Mouse (Mus musculus) gastrocnemius, postnatal 14 days (tissue): ENCODE data around the gene Hsd17b6. TPM values are rescaled to one million over a fixed set of nuclear protein-coding genes. Genes with fewer than 3 reads are reported as not detected.
"Not testable (repeated sequence)": the region's sequence is repeated elsewhere in the genome, so short reads cannot be mapped to it uniquely, and the experiment has no call there.

Experiments used
- DNase-seq: peaks from one replicate; pipeline ENCODE4 v3.0.0; 2021; ENCODE audit warnings: mixed read lengths
- intact Hi-C: fragments of 180-260 bp; cut with DNase I; formaldehyde crosslinking; loops from one replicate; pipeline ENCODE4 v1.15.1; 2025; ENCODE audit warnings: low total_unique reads
- long read RNA-seq, 2 experiments: library from polyadenylated mRNA; stranded (forward); transcript quantifications; one replicate each; pipeline ENCODE4 v2.0.0; 2021
- total RNA-seq, 2 experiments: library from RNA; stranded (reverse); gene quantifications; 2 replicates each; pipeline ENCODE4 v1.2.3; 2021

The Hsd17b6 gene
- total RNA-seq: not detected
- long read RNA-seq, experiment 1: 0 reads
- long read RNA-seq, experiment 2: 0 reads

DNA sequence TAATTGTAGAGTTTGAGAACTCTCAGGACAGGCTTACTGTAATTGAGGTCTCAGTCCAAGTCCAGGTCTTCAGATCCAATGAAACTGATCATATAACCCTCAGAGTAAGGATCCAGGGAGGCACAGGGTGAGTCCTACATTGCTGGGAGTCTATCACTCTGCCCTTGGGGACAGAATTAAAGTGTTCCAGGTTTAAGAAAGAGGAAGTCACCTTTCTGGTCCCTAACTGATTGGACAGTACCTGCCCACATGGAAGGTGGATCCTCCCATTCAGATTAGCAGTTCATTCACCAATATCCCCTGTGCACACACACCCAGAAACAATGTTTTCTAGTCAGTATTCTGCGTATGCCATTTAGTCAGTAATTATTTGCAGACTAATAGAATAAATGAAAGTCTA lies at the start of gene Hsd17b6:
Gene Hsd17b6, minus strand, starts transcription at position 166 of the 400 bp plus-strand sequence.
- DNase-seq: no peak
- intact Hi-C loops: loop anchor here (2.0 kb wide), 1 partner anchor 51 kb away; no protein-coding TSS in a partner anchor

DNA sequence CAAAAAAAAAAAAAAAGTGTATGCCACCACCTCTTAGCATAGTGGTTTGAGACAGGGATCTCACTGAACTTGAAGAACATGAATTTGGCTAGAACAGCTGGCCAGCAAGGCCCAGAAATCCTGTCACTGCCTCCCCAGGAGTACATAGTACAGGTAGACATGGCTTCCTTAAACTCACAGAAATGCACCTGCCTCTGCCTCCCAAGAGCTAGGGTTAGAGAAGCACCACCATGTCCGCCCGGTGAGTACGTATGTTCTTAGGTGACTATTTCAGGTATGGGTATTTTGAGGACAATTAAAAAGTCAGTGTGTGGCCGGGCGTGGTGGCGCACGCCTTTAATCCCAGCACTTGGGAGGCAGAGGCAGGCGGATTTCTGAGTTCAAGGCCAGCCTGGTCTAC lies 45.6 kb upstream of the Hsd17b6 start:
- intact Hi-C loops: no loop called here
- DNase-seq: no peak

DNA sequence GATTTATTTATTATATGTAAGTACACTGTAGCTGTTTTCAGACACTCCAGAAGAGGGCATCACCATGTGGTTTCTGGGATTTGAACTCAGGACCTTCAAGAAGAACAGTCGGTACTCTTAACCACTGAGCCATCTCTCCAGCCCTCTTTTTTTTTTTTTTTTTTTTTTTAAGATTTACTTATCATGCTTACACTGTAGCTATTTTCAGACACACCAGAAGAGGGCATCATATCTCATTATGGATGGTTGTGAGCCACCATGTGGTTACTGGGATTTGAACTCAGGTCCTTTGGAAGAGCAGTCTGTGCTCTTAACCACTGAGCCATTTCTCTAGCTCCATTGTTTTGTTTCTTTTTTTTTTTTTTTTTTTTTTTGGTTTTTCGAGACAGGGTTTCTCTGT lies 44.7 kb upstream of the Hsd17b6 start:
- DNase-seq, intact Hi-C loops: not testable (repeated sequence)

DNA sequence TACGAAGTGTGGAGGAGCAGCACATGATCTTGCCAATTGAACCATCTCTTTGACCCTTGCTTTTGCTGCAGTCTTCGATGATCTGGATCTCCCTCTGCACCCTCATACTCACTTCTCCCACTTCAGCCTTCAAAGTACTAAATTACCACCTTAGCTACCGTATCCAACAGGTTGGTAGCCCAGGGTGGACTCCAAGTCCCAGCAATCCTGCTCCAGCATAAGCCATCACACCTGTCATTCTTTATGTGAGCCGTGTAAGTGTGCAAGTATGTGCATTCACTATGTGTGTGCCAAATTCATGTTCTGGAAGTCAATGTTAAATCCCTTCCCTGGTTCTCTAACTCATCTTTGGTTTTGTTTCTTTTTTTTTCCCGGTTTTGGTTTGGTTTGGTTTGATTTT lies 44.2 kb upstream of the Hsd17b6 start:
- DNase-seq: no peak
- intact Hi-C loops: no loop called here

DNA sequence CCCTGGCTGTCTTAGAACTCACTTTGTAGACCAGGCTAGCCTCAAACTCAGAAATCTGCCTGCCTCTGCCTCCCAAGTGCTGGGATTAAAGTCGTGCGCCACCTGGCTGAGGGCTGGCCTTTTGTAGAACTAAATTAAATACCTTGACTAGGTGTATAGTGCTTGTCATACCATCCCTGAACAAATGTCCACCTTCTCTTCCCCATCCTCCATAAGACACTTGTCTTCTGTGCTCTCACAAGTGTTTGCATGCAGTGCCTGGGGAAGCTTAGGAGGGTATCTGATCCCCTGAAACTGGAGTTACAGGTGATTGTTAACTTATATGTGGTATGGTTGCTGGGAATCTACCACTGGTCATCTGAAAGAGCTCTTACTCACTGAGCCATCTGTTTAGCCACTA lies 42.9 kb upstream of the Hsd17b6 start:
- DNase-seq: no peak
- intact Hi-C loops: no loop called here

DNA sequence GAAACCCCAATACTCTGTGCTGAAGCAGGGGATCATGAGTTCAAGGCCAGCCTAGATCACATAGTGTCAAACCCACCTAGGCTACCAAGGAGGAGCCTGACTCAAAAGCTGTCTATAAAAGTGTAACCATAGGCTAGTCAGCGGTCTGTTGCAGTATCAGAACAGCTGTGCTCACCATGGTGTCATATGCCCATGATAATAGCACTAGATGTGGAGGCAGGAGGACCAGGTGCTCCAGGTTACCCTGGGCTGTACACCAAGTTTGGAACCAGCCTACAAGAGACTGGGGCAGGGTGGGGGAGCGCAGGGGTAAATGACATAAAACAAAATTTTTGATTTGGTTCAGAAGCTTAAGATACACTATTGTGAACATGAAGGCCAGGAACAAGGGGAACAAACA lies 42.3 kb upstream of the Hsd17b6 start:
- intact Hi-C loops: no loop called here
- no peak for DNase-seq

DNA sequence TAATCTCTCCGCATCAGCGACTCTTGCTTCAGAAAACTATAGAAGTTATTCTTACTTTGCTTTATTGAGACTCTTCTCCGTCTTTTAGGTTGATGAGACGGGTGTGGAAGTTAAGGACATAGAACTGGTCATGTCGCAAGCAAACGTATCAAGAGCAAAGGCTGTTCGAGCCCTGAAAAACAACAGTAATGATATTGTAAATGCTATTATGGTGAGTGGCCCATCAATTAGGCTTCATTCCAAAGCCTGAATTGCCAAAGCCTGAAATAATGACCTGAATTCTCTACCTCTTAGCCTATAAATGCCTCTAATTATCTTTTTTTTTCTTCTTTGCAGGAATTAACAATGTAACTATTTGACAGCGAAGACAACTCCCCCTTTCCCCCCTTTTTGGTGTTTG lies 40.7 kb upstream of the Hsd17b6 start:
- no peak for DNase-seq
- intact Hi-C loops: no loop called here

DNA sequence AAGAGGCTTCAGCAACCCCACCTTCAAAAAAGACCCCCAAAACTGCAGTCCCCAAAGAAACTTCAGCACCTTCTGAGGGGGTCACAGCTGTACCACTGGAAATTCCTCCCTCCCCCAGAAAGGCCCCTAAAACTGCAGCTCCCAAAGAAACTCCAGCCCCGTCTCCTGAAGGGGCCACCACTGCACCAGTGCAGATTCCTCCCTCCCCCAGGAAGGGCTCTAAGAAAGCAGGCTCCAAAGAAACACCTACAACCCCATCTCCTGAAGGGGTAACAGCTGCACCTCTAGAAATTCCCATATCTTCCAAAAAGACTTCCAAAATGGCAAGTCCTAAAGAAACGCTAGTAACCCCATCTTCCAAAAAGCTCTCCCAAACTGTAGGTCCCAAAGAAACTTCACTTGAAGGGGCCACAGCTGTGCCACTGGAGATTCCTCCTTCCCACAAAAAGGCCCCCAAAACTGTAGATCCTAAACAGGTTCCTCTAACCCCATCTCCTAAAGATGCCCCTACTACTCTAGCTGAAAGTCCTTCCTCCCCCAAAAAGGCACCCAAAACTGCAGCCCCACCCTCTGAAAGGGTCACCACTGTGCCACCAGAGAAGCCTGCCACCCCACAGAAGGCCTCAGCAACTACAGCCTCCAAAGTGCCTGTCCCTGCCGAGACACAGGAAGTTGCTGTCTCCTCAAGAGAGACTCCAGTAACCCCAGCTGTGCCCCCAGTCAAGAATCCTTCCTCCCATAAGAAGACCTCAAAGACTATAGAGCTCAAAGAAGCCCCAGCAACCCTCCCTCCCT lies 35.8 kb upstream of the Hsd17b6 start:
- intact Hi-C loops: no loop called here

DNA sequence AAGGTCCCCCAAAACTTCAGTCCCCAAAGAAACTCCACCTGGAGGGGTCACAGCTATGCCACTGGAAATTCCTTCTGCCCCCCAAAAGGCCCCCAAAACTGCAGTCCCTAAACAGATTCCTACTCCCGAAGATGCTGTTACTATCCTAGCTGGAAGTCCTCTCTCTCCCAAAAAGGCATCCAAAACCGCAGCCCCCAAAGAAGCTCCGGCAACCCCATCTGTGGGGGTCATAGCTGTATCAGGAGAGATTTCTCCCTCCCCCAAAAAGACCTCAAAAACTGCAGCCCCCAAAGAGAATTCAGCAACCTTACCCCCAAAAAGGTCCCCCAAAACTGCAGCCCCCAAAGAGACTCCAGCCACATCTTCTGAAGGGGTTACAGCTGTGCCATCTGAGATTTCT lies 35.1 kb upstream of the Hsd17b6 start:
- intact Hi-C loops: no loop called here

More for the DNA sequence above, 35.8 kb upstream of the Hsd17b6 start:
- DNase-seq: no peak

DNA sequence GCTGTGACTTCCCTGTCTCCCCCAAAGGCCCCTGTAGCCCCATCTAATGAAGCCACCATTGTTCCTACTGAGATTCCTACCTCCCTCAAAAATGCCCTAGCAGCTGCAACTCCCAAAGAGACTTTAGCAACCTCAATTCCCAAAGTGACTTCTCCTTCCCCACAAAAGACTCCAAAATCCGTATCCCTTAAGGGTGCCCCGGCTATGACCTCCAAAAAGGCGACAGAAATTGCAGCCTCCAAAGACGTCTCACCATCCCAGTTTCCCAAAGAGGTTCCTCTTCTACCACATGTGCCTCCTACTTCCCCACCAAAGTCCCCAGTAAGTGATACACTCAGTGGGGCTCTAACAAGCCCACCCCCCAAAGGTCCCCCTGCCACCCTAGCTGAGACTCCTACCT lies 34.2 kb upstream of the Hsd17b6 start:
- no peak for DNase-seq
- intact Hi-C loops: no loop called here

More for the DNA sequence above, 35.1 kb upstream of the Hsd17b6 start:
- DNase-seq: no peak

DNA sequence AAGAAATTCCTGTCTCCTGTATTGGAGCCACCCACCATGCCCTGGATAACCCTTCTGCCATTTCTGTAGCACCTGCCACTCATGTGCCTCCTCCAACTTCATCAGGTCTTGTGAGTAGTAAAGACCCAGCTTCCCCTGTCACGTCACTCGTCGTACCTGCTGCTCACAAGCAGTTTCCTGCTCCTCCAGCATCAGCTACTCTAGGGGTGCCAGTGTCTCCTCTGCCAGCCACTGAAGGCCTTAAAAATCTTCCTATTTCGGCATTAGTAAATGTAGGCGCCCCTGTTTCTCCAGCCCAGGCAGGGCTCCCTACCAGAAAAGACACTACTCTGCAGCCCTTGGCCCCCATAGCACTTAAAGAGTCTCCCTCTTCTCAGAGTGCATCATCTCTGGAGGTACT lies 32.9 kb upstream of the Hsd17b6 start:
- DNase-seq: no peak
- intact Hi-C loops: no loop called here

DNA sequence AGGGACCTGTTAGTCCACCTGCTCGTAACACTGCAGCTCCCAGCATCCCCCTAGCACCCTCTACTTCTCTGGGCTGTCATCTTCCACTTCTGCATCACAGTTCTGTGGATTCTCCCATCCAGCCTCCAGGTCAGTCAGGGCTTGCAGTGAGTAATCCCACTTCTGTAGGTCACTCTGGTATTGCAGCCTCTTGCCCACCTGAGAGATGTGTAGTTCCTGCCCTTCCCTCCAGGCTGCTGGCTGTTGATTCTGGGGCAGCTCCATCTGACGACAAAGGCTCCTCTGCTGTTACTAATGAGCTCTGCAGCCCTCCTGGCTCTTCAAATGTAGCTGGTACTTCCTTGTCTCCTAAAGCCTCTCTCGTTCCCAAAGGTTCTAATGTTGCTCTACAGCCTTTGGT lies 32.4 kb upstream of the Hsd17b6 start:
- intact Hi-C loops: no loop called here

DNA sequence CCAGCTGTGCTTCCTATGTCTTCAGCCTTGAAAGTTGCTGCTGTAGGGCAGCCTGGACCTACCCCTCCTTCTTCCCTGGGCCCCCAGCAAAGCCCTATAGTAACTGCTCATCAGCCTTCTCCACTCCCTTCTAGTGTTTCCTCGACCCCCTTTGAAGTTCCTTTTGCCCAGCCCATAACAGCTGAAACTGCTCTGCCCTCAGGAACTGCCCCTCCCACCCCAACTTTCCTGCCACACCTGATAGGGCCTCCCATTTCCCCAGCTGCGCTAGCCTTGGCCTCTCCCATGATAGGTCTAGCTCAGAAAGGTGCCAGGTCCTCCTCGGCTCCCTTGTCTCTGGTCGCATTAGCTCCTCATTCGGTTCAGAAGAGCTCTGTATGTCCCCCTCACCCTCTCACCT lies 31.8 kb upstream of the Hsd17b6 start:
- DNase-seq: no peak
- intact Hi-C loops: no loop called here

More for the DNA sequence above, 32.4 kb upstream of the Hsd17b6 start:
- DNase-seq: no peak

DNA sequence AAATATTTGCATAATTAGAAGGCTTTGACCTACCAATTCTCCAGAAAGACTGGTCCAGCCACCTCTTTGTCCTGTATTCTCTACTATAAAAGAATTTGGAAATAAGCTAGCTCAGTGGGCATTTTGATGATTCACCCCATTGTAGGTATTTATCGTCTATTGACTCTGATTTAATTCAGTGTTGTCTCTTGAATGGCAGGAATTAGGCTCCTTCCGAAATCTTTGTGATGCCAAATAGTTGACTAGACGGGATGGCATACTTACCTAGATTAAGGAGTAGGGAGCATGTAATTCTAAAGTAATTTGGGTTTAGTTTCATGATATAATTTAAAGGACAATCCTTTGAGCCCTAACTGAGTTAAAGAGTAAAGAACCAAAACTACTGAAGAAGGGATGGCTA lies 30.5 kb upstream of the Hsd17b6 start:
- intact Hi-C loops: no loop called here
- no peak for DNase-seq

DNA sequence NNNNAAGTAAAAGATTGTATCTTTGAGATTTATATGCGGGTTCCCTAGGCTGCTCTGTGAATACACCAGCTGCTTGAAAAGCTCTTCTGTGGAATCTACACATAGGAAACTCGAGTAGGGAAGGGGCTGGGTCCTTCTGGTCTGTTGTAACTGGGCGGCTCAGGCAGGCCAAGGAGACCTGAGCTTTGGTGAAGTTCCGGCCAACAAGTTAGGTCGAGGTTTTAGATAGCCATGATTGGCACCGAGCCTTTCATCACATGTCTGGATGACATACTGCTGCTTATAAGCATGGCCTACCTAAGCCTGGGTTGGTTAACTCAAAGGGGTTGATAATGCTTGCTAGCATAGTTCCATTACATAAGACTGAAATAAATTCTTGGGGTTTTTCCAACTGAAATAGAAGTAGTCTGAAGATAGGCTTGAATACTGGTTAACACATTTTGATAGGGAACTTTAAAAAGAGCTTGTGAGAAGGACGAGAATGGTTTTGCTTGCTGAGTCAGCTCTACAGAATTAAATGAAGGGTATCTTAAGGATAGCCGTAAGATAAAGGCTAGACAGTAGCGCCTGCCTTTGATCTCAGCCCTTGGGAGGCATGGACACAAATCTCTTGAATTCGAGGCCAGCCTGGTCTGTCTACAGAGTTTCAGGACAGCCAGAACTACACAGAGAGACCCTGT lies 29.5 kb upstream of the Hsd17b6 start:
- intact Hi-C loops: no loop called here

DNA sequence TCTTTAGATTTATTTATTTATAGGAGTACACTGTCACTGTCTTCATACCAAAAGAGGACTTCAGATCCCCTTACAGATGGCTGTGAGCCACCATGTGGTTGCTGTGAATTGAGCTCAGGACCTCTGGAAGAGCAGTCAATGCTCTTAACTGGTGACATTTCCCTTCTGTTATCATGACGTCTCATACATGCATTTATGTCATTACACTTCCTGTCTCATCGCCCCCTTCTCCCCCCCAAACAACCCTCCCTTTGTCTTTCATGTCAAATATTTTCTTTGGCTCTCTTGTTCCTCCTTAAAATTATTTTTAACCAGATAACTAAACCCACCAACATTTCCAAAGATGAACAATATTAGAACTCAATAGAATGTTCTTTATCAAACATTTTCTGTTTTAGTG lies 23.4 kb upstream of the Hsd17b6 start:
- intact Hi-C loops: no loop called here
- no peak for DNase-seq

More for the DNA sequence above, 29.5 kb upstream of the Hsd17b6 start:
- peak; percentile 69 for DNase-seq

DNA sequence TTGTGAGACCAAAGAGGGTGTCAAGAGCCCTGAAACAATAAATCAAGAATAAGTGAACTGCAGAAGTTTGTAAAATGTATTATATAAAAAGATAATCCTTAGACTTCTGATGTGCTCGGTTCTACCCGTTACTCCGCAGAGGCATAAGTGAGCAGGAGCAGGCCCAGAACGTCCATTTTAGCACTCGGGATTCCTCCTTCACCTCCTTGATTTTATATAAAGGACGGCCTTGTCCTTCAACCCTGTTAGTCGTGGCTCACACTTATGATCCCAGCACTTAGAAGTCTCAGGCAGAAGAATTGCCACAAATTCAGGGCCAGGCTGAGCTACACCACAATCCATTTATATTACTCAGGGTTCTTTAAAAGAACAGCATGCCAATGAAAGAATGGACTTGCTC lies 22.5 kb upstream of the Hsd17b6 start:
- DNase-seq: no peak
- intact Hi-C loops: no loop called here

DNA sequence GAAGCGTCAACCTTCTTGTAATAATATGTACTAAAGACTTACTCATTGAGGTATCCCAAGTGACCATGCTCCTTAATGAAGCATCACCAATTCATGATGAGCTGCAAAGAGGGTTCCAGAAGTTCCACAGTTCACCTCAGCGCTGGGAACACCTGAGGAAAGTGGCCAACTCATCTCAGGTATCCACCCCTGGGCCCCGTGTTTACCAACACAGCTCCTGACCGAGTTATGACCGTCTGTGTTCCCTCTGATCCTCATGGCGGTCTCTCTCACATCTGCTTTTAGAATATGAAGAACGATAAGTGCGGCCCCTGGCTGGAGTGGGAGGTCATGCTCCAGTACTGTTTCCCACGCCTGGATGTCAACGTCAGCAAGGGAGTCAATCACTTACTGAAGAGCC lies 16.1 kb upstream of the Hsd17b6 start:
- no peak for DNase-seq
- intact Hi-C loops: no loop called here

DNA sequence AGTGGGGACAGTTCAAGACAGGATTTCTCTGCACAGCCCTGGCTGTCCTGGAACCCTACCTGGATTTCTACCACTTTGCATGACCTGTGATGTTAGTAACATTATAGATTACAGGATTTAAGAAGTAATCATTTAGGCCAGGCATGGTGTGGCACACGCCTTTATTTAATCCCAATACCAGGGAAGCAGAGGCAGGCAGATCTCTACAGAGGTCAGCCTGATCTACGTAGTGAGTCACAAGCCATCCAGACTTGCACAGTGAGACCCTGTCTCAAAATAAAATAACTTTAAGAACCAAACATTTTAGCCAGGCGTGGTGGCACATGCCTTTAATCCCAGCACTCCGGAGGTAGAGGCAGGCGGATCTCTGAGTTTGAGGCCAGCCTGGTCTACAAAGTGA lies 14.8 kb upstream of the Hsd17b6 start:
- no peak for DNase-seq
- intact Hi-C loops: no loop called here

DNA sequence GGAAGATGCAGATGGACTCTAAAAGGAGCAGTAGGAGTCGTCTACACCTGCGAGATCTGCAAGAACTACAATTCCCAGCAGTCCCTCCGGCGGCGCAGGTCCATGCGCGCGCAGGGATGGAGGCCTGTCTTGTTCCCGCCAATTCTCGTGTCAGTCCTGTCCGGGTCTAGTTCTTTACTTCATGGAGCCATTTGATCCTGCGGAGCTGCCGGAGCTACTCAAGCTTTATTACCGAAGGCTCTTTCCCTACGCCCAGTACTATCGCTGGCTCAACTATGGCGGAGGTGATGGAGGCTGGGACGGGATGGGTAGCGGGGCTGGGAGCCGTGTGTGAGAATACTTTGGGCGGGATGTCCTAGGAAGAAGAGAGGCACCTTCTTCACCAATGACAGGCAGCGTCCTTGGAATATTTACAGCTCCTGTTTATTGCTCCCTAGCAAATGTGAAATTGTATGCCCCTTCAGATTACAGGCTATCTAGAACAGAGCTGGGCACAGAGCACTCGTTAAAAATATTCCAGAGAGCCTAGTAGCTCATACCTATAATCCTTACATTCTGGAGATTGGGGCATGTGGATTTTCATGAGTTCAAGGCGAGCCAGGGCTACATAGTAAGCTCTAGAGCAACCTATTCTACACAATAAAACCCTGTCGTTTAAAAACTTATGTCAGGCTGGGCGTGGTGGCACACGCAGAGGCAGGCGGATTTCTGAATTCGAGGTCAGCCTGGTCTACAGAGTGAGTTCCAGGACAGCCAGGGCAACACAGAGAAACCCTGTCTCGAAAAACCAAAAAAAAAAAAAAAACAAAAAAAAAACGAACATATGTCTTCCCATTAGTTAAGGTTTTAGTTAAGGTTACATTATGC lies 7.9 kb upstream of the Hsd17b6 start, which contains the start of gene Prim1:
Gene Prim1, plus strand, starts transcription at position 101 of the 867 bp plus-strand sequence.
- intact Hi-C loops: no loop called here
- DNase-seq: peak; percentile 64
